Mouse (Mus musculus): ENCODE results near the gene Peak1.

GRCm38 (mm10) chr9:56382786-56383185, 35.1 kb downstream of the Peak1 start:
- TF ChIP-seq CTCF (IDR thresholded peaks at IDR 0.05; ENCODE audit: borderline replicate concordance, insufficient read depth, low read length) (no peak), POLR2A (IDR thresholded peaks at IDR 0.05; ENCODE audit: low read depth, low read length) (no peak)

Data from embryonic fibroblast, embryonic 13.5 days (primary cell).